Mouse (Mus musculus): ENCODE data around the gene Ripor3. TPM values are rescaled to one million over a fixed set of nuclear protein-coding genes. Genes with fewer than 3 reads are reported as not detected.

The Ripor3 gene
- polyA plus RNA-seq, 1 experiment: 0.94 TPM

DNA sequence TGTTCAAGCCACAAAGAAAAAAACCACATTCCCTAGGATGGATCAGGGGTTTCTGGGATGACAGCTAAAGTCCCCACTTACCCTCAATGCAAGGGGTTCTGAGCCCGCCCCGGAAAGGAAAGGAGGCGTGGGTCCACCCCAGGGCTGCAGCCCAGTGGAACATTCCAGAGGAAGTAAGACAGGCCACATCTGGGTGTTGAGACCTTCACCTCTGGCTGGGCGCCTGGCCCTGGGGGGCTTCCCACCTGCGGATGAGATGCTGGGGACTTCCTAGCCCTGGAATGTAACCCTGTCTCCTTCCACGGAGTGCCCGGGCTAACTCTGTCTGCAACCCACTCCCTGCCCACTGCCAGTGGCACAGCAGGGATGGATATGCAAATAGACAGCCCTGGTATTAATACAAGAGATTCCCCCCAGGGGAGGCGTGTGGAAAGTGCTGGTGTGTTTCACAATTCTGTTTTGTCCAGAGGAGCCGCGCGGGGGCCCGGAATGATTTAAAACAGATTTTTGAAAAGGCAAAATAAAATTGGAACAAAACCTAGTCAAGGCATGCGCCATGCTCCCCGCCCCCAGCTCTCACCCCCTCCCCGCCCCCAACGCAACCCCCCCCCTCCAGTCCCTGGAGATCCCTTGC is 38.7 kb upstream of the Ripor3 start:
- no peaks in the 10 kb centered on the region for H3K36me3 ChIP-seq (ENCODE audit: control insufficient read depth, insufficient read depth)
- peaks cover 50% of the 10 kb centered on the region for H3K27me3 ChIP-seq (ENCODE audit: control insufficient read depth, insufficient read depth, insufficient read length)
- no peak overlapping the region for H3K4me3 ChIP-seq

GRCm38 (mm10) chr2:168046467-168046866 is 36.0 kb upstream of the Ripor3 start:
- Histone ChIP-seq H3K4me2 (ENCODE audit: low read depth) (no peak overlapping the region), H3K36me3 (ENCODE audit: control insufficient read depth, insufficient read depth) (no peaks in the 10 kb centered on the region), H3ac (ENCODE audit: control insufficient read depth, insufficient read length) (no peak overlapping the region), H3K4me3 (no peak overlapping the region), H3K79me2 (ENCODE audit: control insufficient read depth, insufficient read depth) (no peaks in the 10 kb centered on the region), H3K27me3 (ENCODE audit: control insufficient read depth, insufficient read depth, insufficient read length) (peaks cover 65% of the 10 kb centered on the region)
- TF ChIP-seq REST (IDR thresholded peaks at IDR 0.05; ENCODE audit: insufficient read depth, insufficient read length) (no peak), SRF (IDR thresholded peaks at IDR 0.05; ENCODE audit: control insufficient read depth, insufficient read length, low read depth) (no peak), TCF12 (IDR thresholded peaks at IDR 0.05; ENCODE audit: insufficient read depth, poor library complexity, severe bottlenecking) (no peak), POLR2AphosphoS2 (IDR thresholded peaks at IDR 0.05; ENCODE audit: insufficient read length, low read depth) (no peak), MYOG (IDR thresholded peaks at IDR 0.05; ENCODE audit: control insufficient read depth in 1 of 3, insufficient read depth in 1 of 3, insufficient read length in 2 of 3, low read depth in 2 of 3) (no peak), TCF3 (IDR thresholded peaks at IDR 0.05; ENCODE audit: insufficient read length, low read depth) (no peak), USF1 (IDR thresholded peaks at IDR 0.05; ENCODE audit: low read depth) (no peak), MYOD1 (IDR thresholded peaks at IDR 0.05; ENCODE audit: control insufficient read depth in 1 of 3, insufficient read length in 2 of 3, low read depth in 2 of 3) (no peak), POLR2A (IDR thresholded peaks at IDR 0.05; ENCODE audit: insufficient read length, low read depth) (no peak), CEBPB (IDR thresholded peaks at IDR 0.05; ENCODE audit: insufficient read depth, poor library complexity, severe bottlenecking) (no peak), MAX (IDR thresholded peaks at IDR 0.05; ENCODE audit: low read depth) (no peak), E2F4 (IDR thresholded peaks at IDR 0.05; ENCODE audit: insufficient read depth) (no peak)

More for the DNA sequence above, 38.7 kb upstream of the Ripor3 start:
- no peak overlapping the region for H3K4me2 ChIP-seq (ENCODE audit: low read depth)
- no peak for TF ChIP-seq POLR2A (IDR thresholded peaks at IDR 0.05; ENCODE audit: insufficient read length, low read depth)
- TF ChIP-seq TCF3 (IDR thresholded peaks at IDR 0.05; ENCODE audit: insufficient read length, low read depth): no peak
- no peak for TF ChIP-seq MYOG (IDR thresholded peaks at IDR 0.05; ENCODE audit: control insufficient read depth in 1 of 3, insufficient read depth in 1 of 3, insufficient read length in 2 of 3, low read depth in 2 of 3)
- TF ChIP-seq TCF12 (IDR thresholded peaks at IDR 0.05; ENCODE audit: insufficient read depth, poor library complexity, severe bottlenecking): no peak
- TF ChIP-seq MYOD1 (IDR thresholded peaks at IDR 0.05; ENCODE audit: control insufficient read depth in 1 of 3, insufficient read length in 2 of 3, low read depth in 2 of 3): no peak
- TF ChIP-seq SRF (IDR thresholded peaks at IDR 0.05; ENCODE audit: control insufficient read depth, insufficient read length, low read depth): no peak
- TF ChIP-seq REST (IDR thresholded peaks at IDR 0.05; ENCODE audit: insufficient read depth, insufficient read length): no peak
- TF ChIP-seq CEBPB (IDR thresholded peaks at IDR 0.05; ENCODE audit: insufficient read depth, poor library complexity, severe bottlenecking): no peak
- no peak for TF ChIP-seq USF1 (IDR thresholded peaks at IDR 0.05; ENCODE audit: low read depth)
- TF ChIP-seq MAX (IDR thresholded peaks at IDR 0.05; ENCODE audit: low read depth): no peak
- no peak for TF ChIP-seq POLR2AphosphoS2 (IDR thresholded peaks at IDR 0.05; ENCODE audit: insufficient read length, low read depth)
- TF ChIP-seq E2F4 (IDR thresholded peaks at IDR 0.05; ENCODE audit: insufficient read depth): no peak
- H3K79me2 ChIP-seq (ENCODE audit: control insufficient read depth, insufficient read depth): no peaks in the 10 kb centered on the region
- no peak overlapping the region for H3ac ChIP-seq (ENCODE audit: control insufficient read depth, insufficient read length)

DNA sequence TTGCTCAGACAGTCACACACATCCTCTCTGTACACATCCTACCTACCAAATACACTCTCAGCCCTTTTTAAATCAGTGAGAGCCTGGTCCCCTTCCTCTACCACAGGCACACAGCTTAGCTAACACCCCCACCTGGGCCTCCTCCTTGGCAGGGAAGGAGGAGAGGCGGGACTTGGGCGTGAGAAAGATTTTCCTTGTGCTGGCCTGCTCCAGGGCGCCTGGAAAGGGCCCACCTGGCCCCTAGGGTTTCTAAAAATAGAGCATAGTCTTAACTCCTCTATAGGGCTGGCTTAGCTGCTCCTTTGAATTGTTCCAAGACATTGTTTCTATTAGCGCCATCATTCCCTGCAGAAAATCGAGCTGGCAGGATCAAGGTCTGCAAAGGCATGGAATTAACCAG is 35.4 kb upstream of the Ripor3 start:
- H3K4me2 ChIP-seq (ENCODE audit: low read depth): no peak overlapping the region
- H3K27me3 ChIP-seq (ENCODE audit: control insufficient read depth, insufficient read depth, insufficient read length): peaks cover 60% of the 10 kb centered on the region
- TF ChIP-seq MAX (IDR thresholded peaks at IDR 0.05; ENCODE audit: low read depth) (no peak), MYOD1 (IDR thresholded peaks at IDR 0.05; ENCODE audit: control insufficient read depth in 1 of 3, insufficient read length in 2 of 3, low read depth in 2 of 3) (no peak), CEBPB (IDR thresholded peaks at IDR 0.05; ENCODE audit: insufficient read depth, poor library complexity, severe bottlenecking) (no peak), SRF (IDR thresholded peaks at IDR 0.05; ENCODE audit: control insufficient read depth, insufficient read length, low read depth) (no peak), TCF3 (IDR thresholded peaks at IDR 0.05; ENCODE audit: insufficient read length, low read depth) (no peak), E2F4 (IDR thresholded peaks at IDR 0.05; ENCODE audit: insufficient read depth) (no peak), POLR2AphosphoS2 (IDR thresholded peaks at IDR 0.05; ENCODE audit: insufficient read length, low read depth) (no peak), POLR2A (IDR thresholded peaks at IDR 0.05; ENCODE audit: insufficient read length, low read depth) (no peak), REST (IDR thresholded peaks at IDR 0.05; ENCODE audit: insufficient read depth, insufficient read length) (no peak), USF1 (IDR thresholded peaks at IDR 0.05; ENCODE audit: low read depth) (no peak), MYOG (IDR thresholded peaks at IDR 0.05; ENCODE audit: control insufficient read depth in 1 of 3, insufficient read depth in 1 of 3, insufficient read length in 2 of 3, low read depth in 2 of 3) (no peak), TCF12 (IDR thresholded peaks at IDR 0.05; ENCODE audit: insufficient read depth, poor library complexity, severe bottlenecking) (no peak)
- H3K79me2 ChIP-seq (ENCODE audit: control insufficient read depth, insufficient read depth): no peaks in the 10 kb centered on the region
- H3K36me3 ChIP-seq (ENCODE audit: control insufficient read depth, insufficient read depth): no peaks in the 10 kb centered on the region
- no peak overlapping the region for H3K4me3 ChIP-seq
- H3ac ChIP-seq (ENCODE audit: control insufficient read depth, insufficient read length): no peak overlapping the region

GRCm38 (mm10) chr2:168045357-168045756 is 34.9 kb upstream of the Ripor3 start:
- TF ChIP-seq CEBPB (IDR thresholded peaks at IDR 0.05; ENCODE audit: insufficient read depth, poor library complexity, severe bottlenecking) (no peak), REST (IDR thresholded peaks at IDR 0.05; ENCODE audit: insufficient read depth, insufficient read length) (no peak), MYOG (IDR thresholded peaks at IDR 0.05; ENCODE audit: control insufficient read depth in 1 of 3, insufficient read depth in 1 of 3, insufficient read length in 2 of 3, low read depth in 2 of 3) (no peak), SRF (IDR thresholded peaks at IDR 0.05; ENCODE audit: control insufficient read depth, insufficient read length, low read depth) (no peak), E2F4 (IDR thresholded peaks at IDR 0.05; ENCODE audit: insufficient read depth) (no peak), USF1 (IDR thresholded peaks at IDR 0.05; ENCODE audit: low read depth) (no peak), POLR2A (IDR thresholded peaks at IDR 0.05; ENCODE audit: insufficient read length, low read depth) (no peak), MAX (IDR thresholded peaks at IDR 0.05; ENCODE audit: low read depth) (no peak), TCF12 (IDR thresholded peaks at IDR 0.05; ENCODE audit: insufficient read depth, poor library complexity, severe bottlenecking) (no peak), TCF3 (IDR thresholded peaks at IDR 0.05; ENCODE audit: insufficient read length, low read depth) (no peak), POLR2AphosphoS2 (IDR thresholded peaks at IDR 0.05; ENCODE audit: insufficient read length, low read depth) (no peak), MYOD1 (IDR thresholded peaks at IDR 0.05; ENCODE audit: control insufficient read depth in 1 of 3, insufficient read length in 2 of 3, low read depth in 2 of 3) (no peak)

More at GRCm38 (mm10) chr2:168045357-168045756, 34.9 kb upstream of the Ripor3 start:
- H3K4me3 ChIP-seq: no peak overlapping the region
- no peaks in the 10 kb centered on the region for H3K36me3 ChIP-seq (ENCODE audit: control insufficient read depth, insufficient read depth)
- H3K79me2 ChIP-seq (ENCODE audit: control insufficient read depth, insufficient read depth): no peaks in the 10 kb centered on the region
- H3ac ChIP-seq (ENCODE audit: control insufficient read depth, insufficient read length): no peak overlapping the region
- no peak overlapping the region for H3K4me2 ChIP-seq (ENCODE audit: low read depth)
- H3K27me3 ChIP-seq (ENCODE audit: control insufficient read depth, insufficient read depth, insufficient read length): peaks cover 60% of the 10 kb centered on the region
